Mouse (Mus musculus) 416B (cell line): ENCODE results near the gene Tnp2.

Experiments used
- DNase-seq: peaks from one replicate; pipeline ENCODE4 v3.0.0; 2011; ENCODE audit warnings: low read depth

Tnp2 gene

DNA sequence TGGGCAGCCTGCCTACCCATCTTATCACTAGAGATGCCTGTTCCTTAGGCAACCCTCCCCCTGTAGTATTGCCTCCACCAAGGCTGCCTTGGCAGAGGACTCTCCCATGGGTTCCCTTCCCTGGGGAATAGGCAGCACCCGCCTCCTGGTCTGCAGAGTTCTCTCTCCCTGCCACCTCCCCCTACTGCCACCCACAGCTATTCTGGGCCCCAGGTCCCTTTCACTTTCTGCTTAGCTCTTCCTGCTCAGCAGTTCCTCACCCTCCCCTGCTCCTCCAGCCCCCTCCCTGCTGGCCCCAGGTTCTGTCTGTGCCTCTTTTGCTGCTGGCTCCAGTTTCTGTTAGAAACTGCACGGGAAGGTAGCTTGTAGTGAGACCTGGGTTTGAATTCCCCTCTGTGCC is 18.8 kb downstream of the Tnp2 start:
- no peak for DNase-seq

DNA sequence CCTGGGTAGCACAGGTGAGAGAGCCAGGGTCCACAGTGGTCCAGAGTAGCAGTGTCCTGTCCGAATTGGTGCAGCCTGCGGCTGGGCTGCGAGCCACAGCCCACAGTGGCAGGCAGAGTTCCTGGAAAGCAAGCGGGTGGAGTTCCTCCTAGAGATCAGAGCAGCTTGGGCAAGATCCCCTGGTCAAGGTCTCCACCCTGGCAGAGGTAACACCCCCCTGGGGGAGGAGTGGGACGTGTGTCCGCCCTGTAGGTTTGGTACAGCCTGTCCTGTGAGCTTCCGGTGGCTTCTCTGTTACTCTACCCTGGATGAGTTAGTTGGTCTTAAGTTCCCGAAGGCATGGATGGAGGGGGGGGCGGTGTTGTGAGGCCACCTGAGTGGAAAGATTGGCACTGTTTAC is 19.6 kb downstream of the Tnp2 start:
- DNase-seq = peak; percentile 87

GRCm38 (mm10) chr16:10767158-10767557 is 21.3 kb downstream of the Tnp2 start:
- peak; percentile 84 for DNase-seq

DNA sequence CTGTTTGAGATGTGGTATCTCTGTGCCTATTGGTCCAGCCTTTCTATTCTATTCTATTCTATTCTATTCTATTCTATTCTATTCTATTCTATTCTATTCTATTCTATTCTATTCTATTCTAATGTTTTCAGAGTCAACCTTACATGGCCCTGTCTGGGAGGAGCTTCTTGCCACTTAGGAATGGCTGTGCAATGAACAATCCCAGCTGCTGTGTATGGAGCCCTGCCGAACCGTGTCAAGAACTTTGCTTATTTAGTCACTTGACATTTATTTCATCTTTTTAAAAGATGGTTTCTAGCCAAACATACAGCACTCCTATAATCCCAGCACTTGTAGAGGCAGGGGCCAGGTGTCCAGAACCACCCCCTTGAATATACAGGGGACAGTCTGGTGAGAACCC is 24.1 kb downstream of the Tnp2 start:
- no peak for DNase-seq

DNA sequence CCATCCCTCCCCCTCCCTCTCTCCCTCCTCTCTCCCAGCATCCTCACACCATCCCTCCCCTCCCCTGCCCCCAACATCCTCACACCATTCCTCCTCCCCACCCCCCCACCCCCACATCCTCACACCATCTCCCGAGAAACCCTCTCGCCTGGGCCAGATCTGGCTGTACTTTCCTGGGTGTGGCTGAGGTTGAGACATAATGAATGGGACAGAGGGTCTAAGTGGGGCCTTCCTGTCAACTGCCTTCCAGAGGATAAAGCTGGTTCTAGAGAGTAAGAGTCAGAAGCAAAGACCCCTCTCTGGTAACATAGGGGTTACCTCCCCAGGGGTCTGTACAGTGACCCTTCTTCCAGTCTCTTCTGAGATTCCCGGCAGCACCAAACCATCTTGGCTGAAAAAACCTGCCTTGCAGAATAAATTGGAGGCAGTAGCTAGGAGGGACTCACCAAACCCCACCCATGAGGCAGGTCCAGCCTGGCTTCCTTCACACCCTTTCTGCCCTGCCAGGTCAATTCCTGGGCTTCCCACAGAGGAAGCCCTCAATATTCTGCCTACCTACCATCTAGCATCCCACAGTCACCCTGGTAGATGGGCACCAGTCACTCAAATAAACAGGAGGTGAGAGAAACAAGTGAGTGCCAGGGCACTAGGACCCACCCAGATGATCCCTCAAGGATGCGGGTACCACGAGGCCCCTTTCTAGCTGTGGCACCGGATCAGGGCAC is 24.8 kb downstream of the Tnp2 start:
- no peak for DNase-seq

GRCm38 (mm10) chr16:10762569-10763180 is 25.8 kb downstream of the Tnp2 start:
- DNase-seq = no peak

GRCm38 (mm10) chr16:10761182-10761581 is 27.3 kb downstream of the Tnp2 start:
- DNase-seq = no peak

DNA sequence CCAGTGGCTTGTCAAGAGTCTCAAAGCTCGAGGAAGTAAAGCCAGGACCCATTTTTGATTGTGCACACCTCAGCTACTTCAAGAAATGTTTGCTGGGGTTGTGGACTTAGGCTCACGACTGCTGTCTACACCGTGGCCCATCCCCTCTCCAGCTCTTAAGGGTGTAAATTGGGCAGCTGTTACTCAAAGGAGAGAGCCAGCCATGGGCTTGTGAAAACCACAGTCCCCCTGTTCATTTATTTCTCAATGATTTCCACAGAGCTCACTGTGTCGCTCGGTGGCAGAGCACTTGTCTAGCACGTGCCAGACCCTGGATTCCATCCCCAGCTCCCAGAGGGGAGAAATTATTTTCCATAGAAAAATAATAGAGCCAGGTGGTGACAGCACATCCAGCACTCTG is 32.3 kb downstream of the Tnp2 start:
- DNase-seq = no peak

DNA sequence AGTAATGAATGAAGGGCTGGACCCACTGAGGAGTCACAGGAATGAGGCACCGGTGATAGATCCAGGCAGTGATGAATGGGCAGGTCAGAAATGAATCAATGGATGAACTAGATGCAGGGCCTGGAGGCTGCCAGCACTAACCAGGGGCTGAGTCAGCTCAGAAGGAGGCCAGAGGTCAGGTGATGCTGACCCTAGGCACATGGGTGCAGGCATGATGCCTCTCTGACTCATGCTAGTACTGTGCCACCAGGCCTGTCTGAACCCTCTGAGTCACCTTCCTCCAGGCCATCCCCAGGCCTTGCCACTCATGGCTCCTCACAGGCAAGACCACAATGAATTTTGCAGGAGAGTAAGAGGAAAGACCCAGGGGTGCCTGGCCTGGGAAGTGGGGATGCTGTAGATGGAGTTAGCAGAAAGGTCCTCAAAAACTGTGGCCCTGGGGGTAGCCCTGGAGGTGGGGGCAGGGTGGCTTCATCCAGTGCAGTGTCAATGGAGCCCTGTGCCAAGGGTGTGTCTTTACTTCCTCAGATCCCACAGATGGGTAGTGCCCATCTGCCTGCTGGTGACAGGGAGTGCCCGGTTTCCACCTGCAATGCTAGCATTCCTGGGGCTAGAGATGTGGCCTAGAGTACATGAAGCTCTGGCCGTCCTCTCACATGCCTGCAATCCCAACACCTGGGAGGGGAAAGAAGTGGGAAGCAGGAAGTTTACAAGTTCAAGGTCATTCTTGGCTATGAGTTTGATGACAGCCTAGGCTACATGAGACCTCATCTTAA is 33.8 kb downstream of the Tnp2 start:
- DNase-seq = peak; percentile 95

GRCm38 (mm10) chr16:10749824-10750223 is 38.6 kb downstream of the Tnp2 start:
- no peak for DNase-seq

DNA sequence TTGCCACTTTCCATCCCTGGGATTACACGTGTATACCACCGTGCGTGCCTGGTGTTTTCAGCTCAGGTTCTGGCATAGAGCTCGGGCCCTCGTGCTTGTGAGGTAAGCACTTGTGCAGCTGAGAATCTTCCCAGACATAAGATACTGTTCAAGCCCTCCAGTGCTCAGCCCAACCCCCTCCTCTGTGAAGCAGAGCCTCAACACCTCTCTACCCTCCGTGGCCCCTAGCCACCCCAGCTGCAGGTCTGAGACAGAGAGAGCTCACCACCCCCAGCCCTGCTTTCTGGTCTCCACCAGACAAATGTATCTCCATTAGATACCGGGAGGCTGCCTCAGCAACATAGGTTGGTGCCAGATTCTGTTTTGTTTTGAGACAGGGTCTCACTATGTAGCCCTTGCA is 39.2 kb downstream of the Tnp2 start:
- DNase-seq = no peak

- peak; percentile 30 for DNase-seq
These were observed 47.4 kb downstream of the Tnp2 start for GRCm38 (mm10) chr16:10741082-10741481.

DNA sequence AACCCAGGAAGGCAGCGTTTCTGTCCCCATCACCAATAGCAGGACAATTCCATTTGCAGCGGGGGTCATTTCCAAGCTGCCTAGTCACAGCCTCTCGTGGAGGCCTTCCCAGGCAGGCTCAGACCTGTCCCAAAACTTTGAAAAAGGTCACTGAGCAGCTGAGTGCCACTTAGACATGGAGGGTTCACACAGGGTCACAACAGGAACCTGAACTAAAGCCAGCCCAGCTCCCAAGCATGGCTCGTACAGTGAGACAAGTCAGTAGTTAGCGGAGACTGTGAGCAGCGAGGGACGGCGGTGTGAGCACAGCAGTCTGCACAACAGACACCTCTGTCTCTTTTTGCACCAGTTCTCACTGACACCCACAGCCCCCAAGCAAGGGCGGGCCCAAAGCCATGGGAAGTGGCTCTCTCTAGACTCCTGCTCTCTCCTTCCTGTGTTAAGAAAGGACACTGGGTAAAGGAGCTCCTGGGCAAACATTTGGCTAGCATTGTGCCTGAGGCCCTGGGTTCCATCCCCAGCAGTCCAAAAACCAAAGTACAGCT is 48.5 kb downstream of the Tnp2 start:
- DNase-seq = no peak

DNA sequence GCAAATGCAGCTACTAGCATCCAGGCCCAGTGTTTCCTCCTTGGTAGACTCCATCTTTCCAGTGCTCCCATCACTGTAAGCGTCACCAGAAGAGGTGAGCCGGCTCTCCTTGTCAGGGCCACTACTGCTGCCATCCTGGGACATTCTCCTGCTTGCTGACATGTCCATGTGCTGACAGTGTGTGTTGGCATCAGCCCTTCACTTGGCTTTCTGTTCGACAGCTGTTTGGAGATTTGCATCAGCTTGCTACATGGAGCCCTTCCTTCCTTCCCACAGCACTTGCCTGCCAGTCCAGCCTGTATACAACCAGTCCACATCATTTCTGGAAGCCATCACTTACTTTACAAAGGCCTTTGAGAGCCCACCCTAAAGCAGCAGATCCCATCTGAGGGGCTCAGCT is 49.6 kb downstream of the Tnp2 start:
- DNase-seq = no peak
